In genomic region chr2:4573386-4573785, GRCm38 (mm10) we compare ENCODE assay signal across 11 mouse cellular contexts.
DNase-seq lines count a peak whose midpoint lies in the region; ATAC-seq and TF ChIP-seq lines count a peak whose summit lies in the region.
"Had no signal": no experiment of that assay in that cellular context is flagged by ENCODE, and none has a peak within 500 bp of the region (broad histone marks: within the 10 kb centered on the region; RNA-seq: fewer than 3 reads in every experiment).

No protein-coding gene starts in this region.

- no peak overlapping the region for H3K4me3 ChIP-seq in kidney, adult 2 months (ENCODE audit: insufficient read depth, low read depth, low read length)
- no peak overlapping the region for H3K4me3 ChIP-seq in CH12.LX (replicated peaks in 1 of 3; ENCODE audit: low read depth in 2 of 3, low read length in 2 of 3, poor library complexity in 1 of 3)
- H3K4me3 ChIP-seq in liver, embryonic 16.5 days (ENCODE audit: low read depth, low read length), result 0 out of 2 replicates have a peak overlapping the region, but pooled peaks have one; percentile 12
- H3K4me3 ChIP-seq: embryonic facial prominence, embryonic 13.5 days; stomach, embryonic 15.5 days had no signal

- TF ChIP-seq POLR2A in kidney, adult 2 months (IDR thresholded peaks at IDR 0.05; ENCODE audit: low read depth, low read length), result no peak
- TF ChIP-seq POLR2A in CH12.LX (IDR thresholded peaks at IDR 0.05; ENCODE audit: low read depth, low read length), result no peak

- peak; percentile 37 for TF ChIP-seq RAD21 in CH12.LX (IDR thresholded peaks at IDR 0.05; ENCODE audit: low read depth, low read length)

- H3K9ac ChIP-seq in CH12.LX (ENCODE audit: insufficient read depth, low read depth), result no peak overlapping the region
- peak overlapping the region; percentile 22; the same call in 1 of the 2 replicates for H3K9ac ChIP-seq in liver, embryonic 16.5 days (ENCODE audit: low read depth, low read length)
- H3K9ac ChIP-seq: embryonic facial prominence, embryonic 13.5 days; stomach, embryonic 15.5 days had no signal

- no peak; the same call in 1 of the 2 replicates for ATAC-seq in liver, embryonic 16.5 days (ENCODE audit: low read depth)

- H3K79me2 ChIP-seq in CH12.LX (replicated peaks; ENCODE audit: control insufficient read depth, extremely low read depth, insufficient read depth, poor library complexity, severe bottlenecking), result no peaks in the 10 kb centered on the region

- no peak overlapping the region for H3K27ac ChIP-seq in kidney, adult 2 months (ENCODE audit: insufficient read depth, low read depth, low read length)
- no peak overlapping the region for H3K27ac ChIP-seq in CH12.LX (ENCODE audit: insufficient read depth, low read depth)
- H3K27ac ChIP-seq in liver, embryonic 16.5 days (ENCODE audit: low read length), result peak overlapping the region; percentile 84
- H3K27ac ChIP-seq: embryonic facial prominence, embryonic 13.5 days; stomach, embryonic 15.5 days had no signal

- H3K27me3 ChIP-seq in kidney, adult 2 months (replicated peaks; ENCODE audit: control insufficient read depth, insufficient read depth, low read length), result no peaks in the 10 kb centered on the region
- no peaks in the 10 kb centered on the region for H3K27me3 ChIP-seq in CH12.LX (replicated peaks)
- H3K27me3 ChIP-seq in liver, embryonic 16.5 days (ENCODE audit: control insufficient read depth, insufficient read depth, low read depth, low read length), result no peaks in the 10 kb centered on the region
- H3K27me3 ChIP-seq: embryonic facial prominence, embryonic 13.5 days; stomach, embryonic 15.5 days had no signal

- peak; percentile 49 for DNase-seq in kidney, adult 2 months
- DNase-seq in kidney, postnatal 4 days, result no peak
- DNase-seq in CH12.LX (ENCODE audit: extremely low read depth), result peak; percentile 68
- DNase-seq in R1 (ENCODE audit: low read depth, low spot score), result peak; percentile 43
- DNase-seq in thymus, postnatal 0 days (ENCODE audit: low spot score), result no peak
- no peak for DNase-seq in kidney, adult 18-20 months
- DNase-seq: cerebellum, adult 11-12 months; right cerebral cortex, adult 18-20 months had no signal

- WGBS in kidney, adult 2 months, result 56% methylated on average over 4 of the region's 4 CpGs
- 50% methylated on average over 4 of the region's 4 CpGs for WGBS in liver, embryonic 16.5 days (ENCODE audit: insufficient replicate concordance)

- in situ Hi-C loops in CH12.LX (cut with MboI; ENCODE audit: low pct_ligation_motif_present, low pct_unique_long_range_greater_than_20kb, low sequenced_read_pairs), result no loop called here

- peaks cover 17% of the 10 kb centered on the region for H3K4me1 ChIP-seq in kidney, adult 2 months (ENCODE audit: control insufficient read depth, insufficient read depth, low read length)
- peaks cover 8 to 47% of the 10 kb centered on the region in 2 experiments for H3K4me1 ChIP-seq in CH12.LX (ENCODE audit: control insufficient read depth in 1 of 2, insufficient read depth in 2 of 2)
- peaks cover 52% of the 10 kb centered on the region for H3K4me1 ChIP-seq in liver, embryonic 16.5 days (ENCODE audit: control insufficient read depth, low read depth, low read length)

- no peaks in the 10 kb centered on the region for H3K36me3 ChIP-seq in kidney, adult 2 months (ENCODE audit: control insufficient read depth, insufficient read depth, low read length)
- peaks cover 0 to 7% of the 10 kb centered on the region in 2 experiments for H3K36me3 ChIP-seq in CH12.LX (replicated peaks in 1 of 2; ENCODE audit: control insufficient read depth in 1 of 2, insufficient read depth in 1 of 2, low read length in 1 of 2)
- H3K36me3 ChIP-seq in liver, embryonic 16.5 days (ENCODE audit: control insufficient read depth, insufficient read depth), result peaks cover 68% of the 10 kb centered on the region

- no peak overlapping the region; the same call in 1 of the 2 replicates for H3K4me2 ChIP-seq in CH12.LX (ENCODE audit: insufficient read depth, low read depth, poor library complexity, severe bottlenecking)
- H3K4me2 ChIP-seq in liver, embryonic 16.5 days (ENCODE audit: low read depth, low read length), result peak overlapping the region; percentile 42; the same call in 1 of the 2 replicates
- H3K4me2 ChIP-seq: embryonic facial prominence, embryonic 13.5 days; stomach, embryonic 15.5 days had no signal

- peak; percentile 77 for TF ChIP-seq EP300 in CH12.LX (IDR thresholded peaks at IDR 0.05; ENCODE audit: low read length)

- dilution Hi-C loops in CH12.LX (cut with MboI; ENCODE audit: extremely low pct_ligation_motif_present, extremely low pct_unique_long_range_greater_than_20kb, low sequenced_read_pairs), result no loop called here

- no peaks in the 10 kb centered on the region for H3K9me3 ChIP-seq in CH12.LX (replicated peaks; ENCODE audit: low read length)
- no peaks in the 10 kb centered on the region for H3K9me3 ChIP-seq in liver, embryonic 16.5 days (replicated peaks; ENCODE audit: control insufficient read depth, low read length)
- H3K9me3 ChIP-seq: embryonic facial prominence, embryonic 13.5 days; stomach, embryonic 15.5 days had no signal

- TF ChIP-seq CTCF in kidney, adult 2 months (conservative IDR thresholded peaks at IDR 0.05; ENCODE audit: insufficient read depth, insufficient read length, low read depth, low read length), result no peak
- peak in 1 of 2 experiments; percentile 54; a peak in 2 of 4 replicates for TF ChIP-seq CTCF in CH12.LX (conservative IDR thresholded peaks at IDR 0.05 in 1 of 2, IDR thresholded peaks at IDR 0.05 in 1 of 2; ENCODE audit: low read depth in 2 of 2, low read length in 2 of 2)

TF ChIP-seq in CH12.LX, 34 proteins besides CTCF, POLR2A, EP300 and RAD21:
- no peak for TF ChIP-seq MAFK (IDR thresholded peaks at IDR 0.05; ENCODE audit: insufficient replicate concordance, low read length)
- TF ChIP-seq ZNF384 (IDR thresholded peaks at IDR 0.05; ENCODE audit: low read depth, low read length), result no peak
- TF ChIP-seq JUND (conservative IDR thresholded peaks at IDR 0.05; ENCODE audit: low read depth, low read length), result no peak
- peak; percentile 33 for TF ChIP-seq SMC3 (IDR thresholded peaks at IDR 0.05; ENCODE audit: low read depth, low read length)
- TF ChIP-seq GABPA (IDR thresholded peaks at IDR 0.05; ENCODE audit: insufficient replicate concordance, low read depth, low read length), result no peak
- 0 out of 2 replicates have a peak, but pooled peaks have one; percentile 13 for TF ChIP-seq MAX (IDR thresholded peaks at IDR 0.05; ENCODE audit: low read length)
- TF ChIP-seq TBP (conservative IDR thresholded peaks at IDR 0.05; ENCODE audit: low read depth, low read length), result no peak
- TF ChIP-seq IRF4 (IDR thresholded peaks at IDR 0.05; ENCODE audit: low read depth, low read length), result peak; percentile 59

Comparison
In these comparisons a context has a peak if more than half of its experiments do, and no peak if none do; other contexts are left out.
1. DNase-seq: peak in kidney, adult 2 months (single experiment), CH12.LX (single experiment) and R1 (single experiment); none in kidney, postnatal 4 days (0 of 2), thymus, postnatal 0 days (single experiment) and kidney, adult 18-20 months (single experiment).